ENCODE assay signal across 8 mouse cellular contexts in the genomic region with DNA sequence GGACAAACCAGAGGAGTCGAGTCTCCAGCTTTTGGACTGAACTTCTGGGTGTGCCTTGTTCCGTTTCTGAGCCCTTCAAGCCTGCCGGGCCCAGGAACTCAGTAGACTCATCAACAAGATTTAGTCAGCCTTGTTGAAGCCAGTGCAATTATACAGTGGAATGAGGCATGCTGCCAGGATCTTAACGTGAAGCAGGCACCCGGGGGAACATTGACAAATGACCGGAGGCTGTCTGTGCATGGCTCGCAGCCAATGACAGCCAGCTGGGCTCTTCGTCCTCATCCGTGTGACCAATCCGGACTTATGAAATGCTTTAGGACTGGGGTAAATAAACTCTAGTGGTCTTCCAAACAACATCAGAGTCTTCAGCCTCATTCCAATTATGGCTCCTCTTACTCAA. TPM values are rescaled to one million over a fixed set of nuclear protein-coding genes. Genes with fewer than 3 reads are reported as not detected.
A peak's percentile ranks its signal among the peaks of the same experiment; 100 is the strongest.
DNase-seq lines count a peak whose midpoint lies in the region; ATAC-seq lines count a peak whose summit lies in the region.

No protein-coding gene starts in this region.

- H3K4me1 ChIP-seq in midbrain, embryonic 11.5 days (ENCODE audit: control insufficient read depth, insufficient read depth, low read length): no peaks in the 10 kb centered on the region
- H3K4me1 ChIP-seq in midbrain, embryonic 10.5 days: no peaks in the 10 kb centered on the region
- peaks cover 14% of the 10 kb centered on the region for H3K4me1 ChIP-seq in hindbrain, embryonic 13.5 days (replicated peaks)
- 0 out of 2 replicates have a peak, but pooled peaks cover 3% of the 10 kb centered on the region for H3K4me1 ChIP-seq in neural tube, embryonic 14.5 days (ENCODE audit: control insufficient read depth, insufficient read depth, low read length)

- no peak overlapping the region for H3K4me2 ChIP-seq in midbrain, embryonic 11.5 days
- no peak overlapping the region for H3K4me2 ChIP-seq in hindbrain, embryonic 13.5 days
- H3K4me2 ChIP-seq in neural tube, embryonic 14.5 days (ENCODE audit: low read depth, low read length): no peak overlapping the region

- 89% methylated on average over 10 of the region's 10 CpGs for WGBS in midbrain, embryonic 11.5 days
- WGBS in midbrain, embryonic 10.5 days: 84% methylated on average over 10 of the region's 10 CpGs
- 37% methylated on average over 10 of the region's 10 CpGs for WGBS in hindbrain, embryonic 13.5 days
- 27% methylated on average over 10 of the region's 10 CpGs for WGBS in neural tube, embryonic 14.5 days

- H3K27me3 ChIP-seq in midbrain, embryonic 11.5 days (ENCODE audit: control insufficient read depth, insufficient read depth, low read length): no peaks in the 10 kb centered on the region
- H3K27me3 ChIP-seq in midbrain, embryonic 10.5 days (ENCODE audit: low read depth, poor library complexity, severe bottlenecking): no peaks in the 10 kb centered on the region
- H3K27me3 ChIP-seq in hindbrain, embryonic 13.5 days: no peaks in the 10 kb centered on the region
- H3K27me3 ChIP-seq in neural tube, embryonic 14.5 days (ENCODE audit: control insufficient read depth, insufficient read depth, low read length): no peaks in the 10 kb centered on the region

- H3K9me3 ChIP-seq in midbrain, embryonic 11.5 days (ENCODE audit: control insufficient read depth, low read length): no peaks in the 10 kb centered on the region
- no peaks in the 10 kb centered on the region for H3K9me3 ChIP-seq in midbrain, embryonic 10.5 days (replicated peaks)
- H3K9me3 ChIP-seq in hindbrain, embryonic 13.5 days: no peaks in the 10 kb centered on the region
- no peaks in the 10 kb centered on the region for H3K9me3 ChIP-seq in neural tube, embryonic 14.5 days (ENCODE audit: control insufficient read depth, low read length)

- no peak overlapping the region for H3K27ac ChIP-seq in midbrain, embryonic 11.5 days (ENCODE audit: low read depth, low read length)
- H3K27ac ChIP-seq in midbrain, embryonic 10.5 days (replicated peaks): no peak overlapping the region
- no peak overlapping the region for H3K27ac ChIP-seq in hindbrain, embryonic 13.5 days
- H3K27ac ChIP-seq in neural tube, embryonic 14.5 days (ENCODE audit: low read depth, low read length): no peak overlapping the region

- H3K4me3 ChIP-seq in midbrain, embryonic 11.5 days (ENCODE audit: low read depth, low read length): no peak overlapping the region
- no peak overlapping the region for H3K4me3 ChIP-seq in midbrain, embryonic 10.5 days
- H3K4me3 ChIP-seq in hindbrain, embryonic 13.5 days: no peak overlapping the region
- no peak overlapping the region for H3K4me3 ChIP-seq in neural tube, embryonic 14.5 days (ENCODE audit: low read depth, low read length)

- DNase-seq in midbrain, embryonic 11.5 days (ENCODE audit: low spot score, missing footprints): peak; percentile 26
- DNase-seq in midbrain, embryonic 10.5 days (ENCODE audit: low spot score): no peak
- DNase-seq in frontal cortex, postnatal 10 days (ENCODE audit: low spot score in 2 of 2): peak; percentile 26 to 30
- peak; percentile 11 to 24 for DNase-seq in layer of hippocampus, postnatal 36 days
- no peak for DNase-seq in embryo, embryonic 9.5 days (ENCODE audit: extremely low spot score)
- DNase-seq in natural killer cell, adult 2 months (ENCODE audit: low spot score in 2 of 2): no peak

- no peak for ATAC-seq in midbrain, embryonic 11.5 days (ENCODE audit: low FRiP score)
- peak; percentile 89 for ATAC-seq in hindbrain, embryonic 13.5 days (ENCODE audit: low FRiP score)
- ATAC-seq in neural tube, embryonic 14.5 days (ENCODE audit: low read depth): peak; percentile 87

- H3K9ac ChIP-seq in midbrain, embryonic 11.5 days (ENCODE audit: low read length): no peak overlapping the region
- no peak overlapping the region for H3K9ac ChIP-seq in hindbrain, embryonic 13.5 days
- H3K9ac ChIP-seq in neural tube, embryonic 14.5 days (replicated peaks; ENCODE audit: low read depth, low read length): no peak overlapping the region

- no peaks in the 10 kb centered on the region for H3K36me3 ChIP-seq in midbrain, embryonic 11.5 days (ENCODE audit: control insufficient read depth, insufficient read depth, low read length)
- H3K36me3 ChIP-seq in midbrain, embryonic 10.5 days: no peaks in the 10 kb centered on the region
- H3K36me3 ChIP-seq in hindbrain, embryonic 13.5 days: no peaks in the 10 kb centered on the region
- H3K36me3 ChIP-seq in neural tube, embryonic 14.5 days (ENCODE audit: control insufficient read depth, insufficient read depth, low read length): no peaks in the 10 kb centered on the region

RNA-seq across cellular contexts. Expression of gene Adgrf1, which starts 29.0 kb away (rescaled TPM):
- polyA plus RNA-seq in midbrain, embryonic 11.5 days (2014; fragmentation: Nextera tagmentation; extraction: Ambion mirVana): not detected in 2 replicates
- not detected in 2 replicates for polyA plus RNA-seq in midbrain, embryonic 10.5 days (2016; fragmentation: Nextera tagmentation; extraction: Ambion mirVana)
- not detected in 2 replicates for polyA plus RNA-seq in hindbrain, embryonic 13.5 days (2015; fragmentation: Nextera tagmentation; extraction: Ambion mirVana)
- total RNA-seq in layer of hippocampus, postnatal 36 days (2021): not detected
- polyA plus RNA-seq in neural tube, embryonic 14.5 days (2014; fragmentation: Nextera tagmentation; extraction: Ambion mirVana): not detected in 2 replicates

Comparison
In these comparisons a context has a peak if more than half of its experiments do, and no peak if none do; other contexts are left out.
1. DNase-seq: peak in midbrain, embryonic 11.5 days (single experiment), frontal cortex, postnatal 10 days (2 of 2) and layer of hippocampus, postnatal 36 days (2 of 2); none in midbrain, embryonic 10.5 days (single experiment), embryo, embryonic 9.5 days (single experiment) and natural killer cell, adult 2 months (0 of 2).